Mouse (Mus musculus) intestine, embryonic 15.5 days (tissue): Measurements from ENCODE around the gene Grtp1. TPM values are rescaled to one million over a fixed set of nuclear protein-coding genes. Genes with fewer than 3 reads are reported as not detected.

ENCODE experiments used
- ATAC-seq: fragments of 200-750 bp; cut with Nextera tagmentation; 2 replicates; pipeline ENCODE4 v1.8.0; 2017; ENCODE audit warnings: moderate TSS enrichment, moderate library complexity
- H3K27ac ChIP-seq: fragments of 300-500 bp; sonication (generic); 2 replicates; pipeline ENCODE4 v1.5.1; 2015; ENCODE audit warnings: mild to moderate bottlenecking, inconsistent platforms
- H3K27me3 ChIP-seq: fragments of 300-500 bp; sonication (generic); replicated peaks from 2 replicates; pipeline ENCODE4 v1.6.1; 2015; ENCODE audit warnings: inconsistent platforms
- H3K36me3 ChIP-seq: fragments of 300-500 bp; sonication (generic); 2 replicates; pipeline ENCODE4 v1.6.1; 2015; ENCODE audit warnings: inconsistent platforms
- H3K4me1 ChIP-seq: fragments of 300-500 bp; sonication (generic); replicated peaks from 2 replicates; pipeline ENCODE4 v1.6.1; 2015; ENCODE audit warnings: inconsistent platforms
- H3K4me2 ChIP-seq: fragments of 300-500 bp; sonication (generic); replicated peaks from 2 replicates; pipeline ENCODE4 v1.6.1; 2015; ENCODE audit warnings: mild to moderate bottlenecking, inconsistent platforms
- H3K4me3 ChIP-seq: fragments of 300-500 bp; sonication (generic); replicated peaks from 2 replicates; pipeline ENCODE4 v1.5.1; 2015; ENCODE audit warnings: inconsistent platforms
- H3K9ac ChIP-seq: fragments of 300-500 bp; sonication (generic); 2 replicates; pipeline ENCODE4 v1.6.1; 2015; ENCODE audit warnings: inconsistent platforms
- H3K9me3 ChIP-seq: fragments of 300-500 bp; sonication (generic); 2 replicates; pipeline ENCODE4 v1.6.1; 2016; ENCODE audit warnings: inconsistent platforms
- WGBS: fragments of 180-500 bp; shearing (Covaris S2); methylation state at CpG from one replicate; pipeline ENCODE4 v1.1.7; 2015; 5-methylcytosine and 5-hydroxymethylcytosine counted together
- polyA plus RNA-seq: library from polyadenylated mRNA; unstranded; fragments of >200 nt; fragmentation: Nextera tagmentation; extraction: Ambion mirVana; gene quantifications from 2 replicates; pipeline ENCODE4 v1.2.1, GENCODE M21; 2015

Gene Grtp1
- polyA plus RNA-seq, 1 experiment from 2014 or later, result 51.6 TPM

- 83% methylated on average over 6 of the region's 6 CpGs for WGBS
- peaks cover 20% of the 10 kb centered on the region for H3K4me1 ChIP-seq
- H3K4me2 ChIP-seq, result no peak overlapping the region
- ATAC-seq, result no peak
- peaks cover 3% of the 10 kb centered on the region; the same call in 1 of the 2 replicates for H3K36me3 ChIP-seq
- no peaks in the 10 kb centered on the region for H3K9me3 ChIP-seq
- no peak overlapping the region for H3K9ac ChIP-seq
- H3K27me3 ChIP-seq, result no peaks in the 10 kb centered on the region
- no peak overlapping the region for H3K27ac ChIP-seq
- H3K4me3 ChIP-seq, result no peak overlapping the region
Measured at GRCm38 (mm10) chr8:13162098-13162497, 38.3 kb downstream of the Grtp1 start.

GRCm38 (mm10) chr8:13160691-13161090 is 39.7 kb downstream of the Grtp1 start:
- Histone ChIP-seq H3K4me1 (peaks cover 20% of the 10 kb centered on the region), H3K9me3 (no peaks in the 10 kb centered on the region), H3K27me3 (no peaks in the 10 kb centered on the region), H3K4me3 (peak overlapping the region; percentile 100; the same call in 1 of the 2 replicates), H3K36me3 (no peaks in the 10 kb centered on the region; the same call in 1 of the 2 replicates), H3K9ac (peak overlapping the region; percentile 92), H3K4me2 (peak overlapping the region; percentile 67), H3K27ac (no peak overlapping the region)
- ATAC-seq, result no peak
- WGBS, result 74% methylated on average over 3 of the region's 3 CpGs

- peak; percentile 75 for ATAC-seq
- H3K4me1 ChIP-seq, result peaks cover 20% of the 10 kb centered on the region
- H3K4me3 ChIP-seq, result peak overlapping the region; percentile 100
- H3K9ac ChIP-seq, result peak overlapping the region; percentile 92
- peak overlapping the region; percentile 67 for H3K4me2 ChIP-seq
- no peaks in the 10 kb centered on the region for H3K27me3 ChIP-seq
- H3K9me3 ChIP-seq, result no peaks in the 10 kb centered on the region
- H3K36me3 ChIP-seq, result no peaks in the 10 kb centered on the region
- WGBS, result under 1% methylated on average over 46 of the region's 49 CpGs
- H3K27ac ChIP-seq, result peak overlapping the region; percentile 70
Measured at GRCm38 (mm10) chr8:13159377-13159881, 41.0 kb downstream of the Grtp1 start.

GRCm38 (mm10) chr8:13158718-13159376 is 41.6 kb downstream of the Grtp1 start, which contains the start of gene Lamp1:
Lamp1 (plus strand) TSS chr8:13159161.
- H3K27me3 ChIP-seq, result no peaks in the 10 kb centered on the region
- H3K4me3 ChIP-seq, result peak within 1 kb of the TSS; percentile 100
- under 1% methylated on average over 45 of the region's 50 CpGs for WGBS
- peak within 1 kb of the TSS; percentile 67 for H3K4me2 ChIP-seq
- peak within 1 kb of the TSS; percentile 70 for H3K27ac ChIP-seq
- peak within 1 kb of the TSS; percentile 92 for H3K9ac ChIP-seq
- no peaks in the 10 kb centered on the region for H3K36me3 ChIP-seq
- H3K9me3 ChIP-seq, result no peaks in the 10 kb centered on the region
- peak; percentile 97 for ATAC-seq
- H3K4me1 ChIP-seq, result peaks cover 20% of the 10 kb centered on the region

- H3K27me3 ChIP-seq, result no peaks in the 10 kb centered on the region
- 70% methylated on average over 12 of the region's 12 CpGs for WGBS
- H3K4me2 ChIP-seq, result no peak overlapping the region
- H3K36me3 ChIP-seq, result no peaks in the 10 kb centered on the region
- H3K9ac ChIP-seq, result no peak overlapping the region
- H3K4me3 ChIP-seq, result no peak overlapping the region
- no peaks in the 10 kb centered on the region for H3K9me3 ChIP-seq
- peaks cover 16% of the 10 kb centered on the region for H3K4me1 ChIP-seq
- ATAC-seq, result no peak
- H3K27ac ChIP-seq, result no peak overlapping the region
Measured at GRCm38 (mm10) chr8:13156327-13157097, 43.9 kb downstream of the Grtp1 start.

GRCm38 (mm10) chr8:13155358-13155757 is 45.1 kb downstream of the Grtp1 start:
- 70% methylated on average over 9 of the region's 9 CpGs for WGBS
- no peak overlapping the region for H3K9ac ChIP-seq
- no peak overlapping the region for H3K27ac ChIP-seq
- no peak overlapping the region for H3K4me3 ChIP-seq
- H3K4me1 ChIP-seq, result peaks cover 8% of the 10 kb centered on the region
- ATAC-seq, result no peak
- no peaks in the 10 kb centered on the region for H3K36me3 ChIP-seq
- no peaks in the 10 kb centered on the region for H3K9me3 ChIP-seq
- H3K4me2 ChIP-seq, result no peak overlapping the region
- H3K27me3 ChIP-seq, result no peaks in the 10 kb centered on the region

GRCm38 (mm10) chr8:13154099-13154498 is 46.3 kb downstream of the Grtp1 start:
- no peak overlapping the region for H3K27ac ChIP-seq
- no peak overlapping the region for H3K4me3 ChIP-seq
- H3K9ac ChIP-seq, result no peak overlapping the region
- H3K27me3 ChIP-seq, result no peaks in the 10 kb centered on the region
- H3K36me3 ChIP-seq, result no peaks in the 10 kb centered on the region
- H3K4me2 ChIP-seq, result no peak overlapping the region
- 79% methylated on average over 9 of the region's 9 CpGs for WGBS
- no peak for ATAC-seq
- no peaks in the 10 kb centered on the region for H3K9me3 ChIP-seq
- H3K4me1 ChIP-seq, result 0 out of 2 replicates have a peak, but pooled peaks cover 3% of the 10 kb centered on the region

GRCm38 (mm10) chr8:13150929-13151328 is 49.5 kb downstream of the Grtp1 start:
- Histone ChIP-seq H3K4me3 (no peak overlapping the region), H3K9ac (no peak overlapping the region), H3K4me1 (no peaks in the 10 kb centered on the region), H3K9me3 (no peaks in the 10 kb centered on the region), H3K27me3 (no peaks in the 10 kb centered on the region), H3K4me2 (no peak overlapping the region), H3K36me3 (peaks cover 4% of the 10 kb centered on the region; the same call in 1 of the 2 replicates), H3K27ac (no peak overlapping the region)
- 83% methylated on average over 2 of the region's 2 CpGs for WGBS
- ATAC-seq, result no peak

- Histone ChIP-seq H3K9ac (no peak overlapping the region), H3K4me2 (no peak overlapping the region), H3K4me3 (no peak overlapping the region), H3K27ac (no peak overlapping the region), H3K9me3 (no peaks in the 10 kb centered on the region), H3K36me3 (peaks cover 8% of the 10 kb centered on the region), H3K27me3 (no peaks in the 10 kb centered on the region), H3K4me1 (no peaks in the 10 kb centered on the region)
- ATAC-seq, result no peak
- WGBS, result 63% methylated on average over 5 of the region's 5 CpGs
Measured at GRCm38 (mm10) chr8:13149866-13150265, 50.6 kb downstream of the Grtp1 start.

GRCm38 (mm10) chr8:13149287-13149686 is 51.1 kb downstream of the Grtp1 start:
- H3K4me1 ChIP-seq, result no peaks in the 10 kb centered on the region
- H3K36me3 ChIP-seq, result peaks cover 13% of the 10 kb centered on the region
- WGBS, result 93% methylated on average over 2 of the region's 2 CpGs
- no peak overlapping the region for H3K4me2 ChIP-seq
- H3K9me3 ChIP-seq, result no peaks in the 10 kb centered on the region
- no peak overlapping the region for H3K4me3 ChIP-seq
- H3K9ac ChIP-seq, result no peak overlapping the region
- ATAC-seq, result no peak
- H3K27ac ChIP-seq, result no peak overlapping the region
- H3K27me3 ChIP-seq, result no peaks in the 10 kb centered on the region

GRCm38 (mm10) chr8:13148476-13148875 is 51.9 kb downstream of the Grtp1 start:
- no peak for ATAC-seq
- H3K36me3 ChIP-seq, result peaks cover 17% of the 10 kb centered on the region
- 89% methylated on average over 2 of the region's 2 CpGs for WGBS

GRCm38 (mm10) chr8:13141681-13142080 is 58.7 kb downstream of the Grtp1 start:
- 92% methylated on average over 5 of the region's 5 CpGs for WGBS
- no peak overlapping the region for H3K4me3 ChIP-seq
- H3K4me2 ChIP-seq, result no peak overlapping the region
- peaks cover 73% of the 10 kb centered on the region for H3K36me3 ChIP-seq
- no peak overlapping the region for H3K9ac ChIP-seq
- H3K4me1 ChIP-seq, result no peaks in the 10 kb centered on the region
- H3K27me3 ChIP-seq, result no peaks in the 10 kb centered on the region
- no peaks in the 10 kb centered on the region for H3K9me3 ChIP-seq
- ATAC-seq, result no peak
- H3K27ac ChIP-seq, result no peak overlapping the region

More at GRCm38 (mm10) chr8:13148476-13148875, 51.9 kb downstream of the Grtp1 start:
- no peaks in the 10 kb centered on the region for H3K4me1 ChIP-seq
- no peak overlapping the region for H3K4me2 ChIP-seq
- no peak overlapping the region for H3K9ac ChIP-seq
- H3K27ac ChIP-seq, result no peak overlapping the region
- no peaks in the 10 kb centered on the region for H3K9me3 ChIP-seq
- no peak overlapping the region for H3K4me3 ChIP-seq
- no peaks in the 10 kb centered on the region for H3K27me3 ChIP-seq
